Mouse (Mus musculus) regulatory T cell (primary cell): ENCODE results near the gene Fus.
"Not testable (repeated sequence)": the region's sequence is repeated elsewhere in the genome, so short reads cannot be mapped to it uniquely, and the experiment has no call there.

Experiments used
- in situ Hi-C: fragments of 300-600 bp; cut with MboI, MseI; formaldehyde crosslinking; loops from one replicate; pipeline ENCODE4 v1.15.1; 2025; ENCODE audit warnings: high pct_unique_total_duplicates

Fus gene

DNA sequence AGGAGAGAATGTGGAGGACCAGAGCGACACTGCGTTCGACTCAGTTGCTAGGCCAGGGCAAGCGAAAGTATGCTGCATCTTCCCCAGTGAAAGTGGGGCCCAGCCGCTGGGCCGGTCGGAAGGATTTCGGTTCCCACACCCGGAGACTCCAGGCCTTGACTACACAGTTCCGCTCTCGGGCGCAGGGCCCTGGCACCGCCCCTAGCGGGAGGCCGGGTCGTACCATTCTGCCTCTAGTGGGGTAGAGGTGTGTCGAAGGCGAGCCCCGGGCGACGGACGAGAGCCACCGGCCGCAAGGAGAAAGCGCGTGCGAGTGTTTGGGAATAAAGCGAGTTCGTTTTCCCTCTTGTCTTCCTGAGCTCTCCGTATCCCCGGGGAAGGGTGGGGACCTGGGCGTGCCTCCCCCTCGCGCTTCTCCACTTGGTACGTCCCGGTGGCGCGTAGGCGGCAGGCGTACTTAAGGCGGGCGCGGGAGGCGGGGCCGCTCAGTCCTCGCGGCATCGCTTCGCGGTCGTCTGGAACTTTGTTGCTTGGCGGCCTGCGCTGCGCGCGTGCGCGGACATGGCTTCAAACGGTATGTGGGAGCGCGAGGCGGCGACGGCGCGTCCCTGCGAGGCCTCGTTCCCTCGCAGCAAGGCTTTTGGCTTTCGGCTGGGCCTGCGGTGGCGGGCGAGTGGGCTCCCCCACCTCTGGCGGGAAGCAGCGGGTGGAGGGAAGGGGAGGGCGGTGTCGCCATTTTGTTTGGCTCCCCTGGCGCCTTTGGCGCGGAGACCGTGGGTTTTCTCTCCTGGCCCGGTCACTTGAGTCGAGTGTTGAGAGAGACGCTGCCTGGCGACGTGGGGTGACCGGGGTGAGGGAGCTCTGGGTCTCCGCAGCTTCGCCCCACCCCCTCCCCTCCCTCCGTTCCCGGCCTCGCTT lies at the start of gene Fus:
Fus (plus strand) TSS at position 454 of the 918 bp plus-strand sequence.
- in situ Hi-C loops = no loop called here

DNA sequence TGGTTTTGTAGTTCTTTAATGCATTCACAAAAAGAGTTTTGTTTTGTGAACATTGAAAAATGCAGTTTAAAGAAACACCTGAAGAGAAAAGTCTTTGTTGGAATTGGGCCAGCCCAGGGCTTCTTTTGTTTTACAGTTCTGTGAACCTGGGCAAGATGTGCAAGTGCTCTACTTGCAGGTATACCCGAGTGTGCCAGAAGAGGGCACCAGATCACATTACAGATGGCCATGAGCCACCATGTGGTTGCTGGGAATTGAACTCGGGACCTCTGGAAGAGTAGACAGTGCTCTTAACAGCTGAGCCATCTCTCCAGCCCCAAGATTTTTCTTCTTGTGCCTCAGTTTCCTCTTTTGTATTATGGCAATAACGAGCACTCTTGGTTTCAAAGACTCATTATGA lies 49.1 kb upstream of the Fus start:
- in situ Hi-C loops = no loop called here

DNA sequence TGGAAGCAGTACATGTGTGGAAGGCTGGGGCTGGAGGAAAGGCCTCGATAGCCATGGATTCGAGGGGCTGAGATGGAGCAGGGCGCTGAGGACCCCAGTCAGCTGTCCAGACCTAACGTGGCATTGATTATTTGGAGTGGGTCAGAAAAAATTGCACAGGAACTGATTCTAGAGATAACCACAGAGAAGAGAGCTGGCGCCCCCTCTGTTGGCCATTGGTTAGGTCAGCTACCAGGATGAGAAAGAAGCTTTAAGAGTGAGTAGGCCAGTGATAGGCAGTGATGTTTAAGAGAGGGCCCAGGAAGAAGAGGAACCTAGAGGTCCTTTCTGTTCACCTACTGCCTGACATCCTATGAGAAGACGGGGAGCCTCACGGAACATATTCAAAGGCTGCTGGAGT lies 48.0 kb upstream of the Fus start:
- in situ Hi-C loops = no loop called here

DNA sequence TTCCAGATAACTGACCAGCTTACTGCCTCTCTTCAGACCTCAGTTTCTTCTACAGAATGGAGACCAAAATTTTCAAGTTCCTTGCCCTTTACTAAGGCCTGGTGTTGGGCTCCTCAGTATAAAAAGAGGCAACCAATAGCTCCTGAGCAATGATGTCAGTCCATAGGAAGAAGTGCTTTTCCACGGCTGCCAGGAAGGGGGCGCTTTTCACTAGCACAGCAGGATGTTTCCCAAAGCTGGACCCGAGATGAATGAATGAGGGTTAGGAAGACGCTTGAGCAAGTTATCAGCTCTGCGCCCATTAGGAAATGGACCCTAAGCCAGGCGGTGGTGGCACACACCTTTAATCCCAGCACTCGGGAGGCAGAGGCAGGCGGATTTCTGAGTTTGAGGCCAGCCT lies 45.7 kb upstream of the Fus start:
- in situ Hi-C loops = no loop called here

DNA sequence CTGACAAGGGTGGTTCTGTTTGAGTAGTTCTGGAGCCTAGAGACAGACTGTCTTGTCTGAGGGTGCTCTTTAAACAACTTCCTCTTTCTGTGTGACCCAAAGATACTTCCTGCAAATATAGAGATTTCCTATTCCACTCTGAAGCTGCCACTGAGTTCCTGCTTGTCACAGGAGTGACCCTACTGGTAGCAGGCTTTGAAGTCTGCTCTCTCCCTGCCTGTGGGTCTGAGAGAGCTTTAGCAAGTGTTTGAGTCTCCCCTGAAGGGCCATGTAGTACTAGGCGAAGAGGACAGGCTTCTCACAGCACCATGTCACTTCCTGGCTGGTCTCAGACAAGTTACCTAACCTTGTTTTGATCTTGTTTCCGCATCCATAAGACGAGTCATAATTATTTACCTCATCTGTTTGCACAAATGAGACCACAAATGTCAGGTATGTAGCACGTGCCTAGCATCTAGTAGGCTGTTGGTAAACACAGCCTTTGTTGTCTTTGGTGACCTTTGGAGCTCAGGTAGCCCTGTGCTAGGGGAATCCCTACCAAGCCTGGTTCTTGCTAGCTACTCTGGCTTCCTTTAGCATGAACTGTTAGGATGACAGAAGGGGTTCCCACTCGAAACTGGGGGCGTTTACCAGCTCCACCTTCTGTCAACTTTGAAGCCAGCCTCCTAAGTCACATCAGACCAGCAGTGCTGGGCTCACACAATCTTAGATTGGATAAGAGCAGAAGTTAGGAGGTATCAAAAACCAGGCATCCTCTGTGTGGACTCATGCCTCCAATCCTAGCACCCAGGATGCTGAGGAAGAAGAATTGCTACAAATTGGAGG lies 44.6 kb upstream of the Fus start:
- in situ Hi-C loops = no loop called here

DNA sequence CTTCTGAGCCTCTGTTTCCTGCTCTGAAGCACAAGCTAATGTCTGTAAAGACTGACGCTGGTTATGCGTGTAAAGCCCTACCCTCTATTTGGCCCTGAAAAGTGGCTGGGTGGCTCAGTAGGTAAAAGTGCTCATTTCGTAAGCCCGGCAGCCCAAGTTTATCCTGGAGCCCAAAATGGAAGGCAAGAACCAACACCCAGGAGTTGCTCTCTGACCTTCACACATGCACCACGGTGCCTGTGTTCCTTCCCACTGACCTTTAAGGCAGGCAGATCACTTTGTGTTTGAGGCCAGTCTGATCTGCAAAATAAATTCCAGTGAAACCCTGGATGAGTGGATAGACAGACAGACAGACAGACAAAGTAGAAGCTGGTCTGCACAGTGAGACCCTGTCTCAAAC lies 43.5 kb upstream of the Fus start:
- in situ Hi-C loops = no loop called here

DNA sequence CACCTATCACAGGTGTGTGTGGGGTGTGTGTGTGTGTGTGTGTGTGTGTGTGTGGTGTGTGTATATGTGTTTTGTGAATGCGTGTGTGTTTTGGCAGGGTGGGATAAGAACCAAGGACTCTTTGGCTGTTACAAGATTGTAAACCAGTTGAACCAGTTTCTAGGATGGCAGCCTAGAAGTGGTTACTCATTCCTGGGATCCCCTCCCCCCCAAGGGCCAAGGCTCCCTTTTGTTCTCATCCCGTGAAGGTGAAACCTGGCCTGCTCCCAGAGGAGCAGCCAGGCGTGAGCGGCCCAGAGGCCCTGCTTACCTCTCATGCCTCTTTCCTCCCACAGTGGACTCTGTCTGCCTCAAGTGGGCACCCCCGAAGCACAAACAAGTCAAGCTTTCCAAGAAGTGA lies 42.0 kb upstream of the Fus start:
- in situ Hi-C loops = no loop called here

DNA sequence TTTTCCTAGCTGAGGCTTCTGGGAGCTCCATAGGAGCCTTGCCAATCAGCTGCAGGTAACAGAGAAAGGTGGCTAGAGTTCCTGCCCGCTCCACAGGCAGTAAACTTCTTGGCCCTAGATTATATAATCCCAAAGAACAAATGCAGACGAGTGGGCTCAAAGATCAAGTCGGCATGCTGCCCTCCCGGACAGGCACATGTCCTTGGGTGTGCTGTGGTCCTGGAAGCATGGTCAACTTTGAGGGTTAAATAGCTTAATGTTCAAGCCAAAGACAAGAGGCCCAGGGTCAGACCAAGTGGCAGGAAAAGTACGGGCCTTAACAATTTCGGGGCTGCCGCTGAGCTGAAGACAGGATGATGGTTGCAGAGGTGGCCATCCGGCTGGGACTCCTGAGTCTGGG lies 41.2 kb upstream of the Fus start:
- in situ Hi-C loops = no loop called here

DNA sequence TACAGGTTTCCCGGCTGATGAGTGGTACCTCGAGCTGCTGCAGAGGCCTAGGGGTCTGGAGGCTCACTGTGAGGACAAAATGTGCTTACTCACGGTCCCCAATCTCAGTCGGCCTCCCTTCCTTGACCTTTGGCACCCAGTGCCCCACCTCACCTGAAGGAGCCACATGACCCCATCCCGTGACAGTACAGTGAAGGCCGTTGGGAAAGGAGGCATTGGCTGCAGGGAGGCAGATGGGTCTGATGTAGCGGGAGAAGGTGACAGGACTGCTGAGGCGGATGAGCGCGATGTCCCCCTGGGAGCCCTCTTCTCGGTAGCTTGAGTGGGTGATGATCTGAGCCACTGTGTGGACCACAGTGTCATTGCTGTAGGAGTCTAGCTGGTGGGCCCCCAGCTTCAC lies 40.4 kb upstream of the Fus start:
- in situ Hi-C loops = no loop called here

DNA sequence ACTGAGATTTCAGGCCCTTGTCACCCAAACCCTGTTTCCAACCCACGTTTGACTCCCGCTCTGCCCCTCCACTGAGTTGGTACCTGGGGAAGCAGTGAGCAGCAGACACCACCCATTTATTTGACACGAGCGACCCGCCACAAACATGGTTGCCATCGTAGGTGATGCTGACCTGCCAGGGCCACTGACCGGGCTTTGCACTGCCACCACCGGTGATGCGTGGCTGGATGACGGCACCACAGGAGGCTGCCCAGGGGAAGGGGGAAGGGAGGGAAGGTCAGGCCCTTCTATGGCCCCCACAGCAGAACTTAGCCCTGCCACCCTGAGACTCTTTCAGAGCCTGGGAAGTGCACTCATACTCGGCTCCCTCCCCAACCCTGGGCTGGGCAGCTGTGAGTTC lies 39.5 kb upstream of the Fus start:
- in situ Hi-C loops = no loop called here

DNA sequence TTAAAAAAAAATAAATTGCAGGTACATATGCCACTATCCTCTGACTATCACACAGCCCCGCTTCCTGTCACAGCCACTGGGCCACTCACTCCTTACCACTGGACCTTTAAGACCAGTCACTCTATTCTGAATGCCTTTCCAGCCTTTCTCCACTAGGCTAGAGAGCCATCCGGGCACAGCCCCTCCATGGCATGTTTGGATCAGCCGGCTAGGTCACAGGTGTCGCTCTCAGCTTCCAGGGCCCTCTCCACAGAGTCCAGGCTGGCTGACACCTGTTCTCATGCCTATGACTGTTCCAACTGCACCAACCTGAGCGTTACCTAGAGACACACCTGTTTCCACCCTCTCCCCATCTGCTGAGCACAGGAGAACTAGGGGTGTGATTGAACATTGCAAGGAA lies 38.7 kb upstream of the Fus start:
- in situ Hi-C loops = no loop called here

DNA sequence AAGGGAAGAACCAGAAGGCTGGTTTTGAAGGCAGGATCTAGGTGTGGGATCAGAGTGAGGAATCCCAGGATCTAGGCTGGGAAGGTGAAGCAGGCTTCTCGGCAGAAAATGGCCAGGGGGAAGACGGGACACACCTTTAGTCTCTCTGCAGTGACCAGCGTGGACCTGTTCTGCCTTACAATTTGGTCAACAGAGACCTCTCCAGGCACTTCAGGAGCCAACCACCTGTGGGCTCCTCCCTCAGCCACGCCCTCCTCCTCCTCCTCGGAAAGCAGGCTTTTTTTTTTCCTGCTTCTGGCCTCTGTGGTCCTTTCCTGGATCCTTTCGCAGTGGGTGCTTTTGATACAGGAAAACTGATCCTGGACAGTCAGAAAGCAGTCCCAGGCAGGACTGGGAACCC lies 37.3 kb upstream of the Fus start, which contains the start of gene Prss8:
Prss8 (minus strand) TSS at position 182 of the 400 bp plus-strand sequence.
- in situ Hi-C loops = no loop called here

DNA sequence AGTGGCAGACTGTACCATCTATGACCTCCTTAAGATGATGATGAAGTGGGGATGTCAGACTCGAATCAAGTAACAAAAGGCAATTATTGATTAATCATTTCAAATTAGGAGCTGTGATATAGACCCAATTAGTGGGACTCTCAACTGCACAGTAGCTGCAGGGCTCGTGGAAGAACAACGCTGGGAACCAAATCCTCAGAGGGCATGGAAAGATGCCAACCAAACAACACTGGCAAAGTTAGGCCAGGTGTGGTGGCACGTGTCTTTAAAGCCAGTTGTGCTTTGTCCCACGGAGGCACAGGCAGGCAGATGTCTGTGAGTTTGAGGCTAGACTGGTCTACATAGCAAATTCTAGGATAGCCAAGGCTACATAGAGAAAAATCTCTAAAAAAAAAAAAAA lies 36.6 kb upstream of the Fus start:
- in situ Hi-C loops = no loop called here

DNA sequence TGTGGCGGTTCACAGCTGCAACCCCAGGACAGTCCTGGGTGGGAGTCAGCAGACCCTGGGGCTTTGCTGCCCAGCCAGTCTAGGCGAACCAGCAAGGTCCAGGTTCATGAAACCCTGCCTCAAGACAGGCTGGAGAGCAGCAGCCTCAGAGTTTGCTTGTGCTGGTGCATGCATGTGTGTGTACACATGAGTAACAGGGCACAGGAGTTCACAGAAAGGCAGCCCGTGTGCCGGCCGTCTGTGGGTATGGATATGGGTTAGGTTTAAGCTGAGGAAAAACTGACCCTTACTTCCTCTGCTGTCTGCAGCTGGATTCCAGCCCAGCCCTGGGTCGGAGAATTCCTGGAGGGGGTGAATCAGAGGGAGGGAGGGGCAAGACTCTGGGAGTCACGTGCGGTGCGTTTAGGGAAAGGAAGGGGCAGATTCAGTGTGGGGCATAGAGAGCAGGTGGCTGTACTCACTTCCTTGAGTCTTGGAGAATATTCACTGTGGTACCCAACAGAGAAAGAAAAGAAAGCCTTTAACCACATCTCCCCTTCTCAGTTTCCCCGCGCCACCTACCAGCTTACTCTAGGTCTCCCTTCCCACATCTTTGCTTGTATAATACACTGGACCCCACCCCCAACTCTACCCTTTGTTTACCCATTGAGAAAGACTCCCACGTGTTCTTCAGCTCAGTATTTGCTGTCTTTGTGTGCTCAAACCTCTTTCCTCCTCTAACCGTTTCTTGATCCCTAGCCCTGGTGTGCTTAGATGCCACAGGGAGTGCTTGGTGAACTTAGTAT lies 35.7 kb upstream of the Fus start:
- in situ Hi-C loops = no loop called here

DNA sequence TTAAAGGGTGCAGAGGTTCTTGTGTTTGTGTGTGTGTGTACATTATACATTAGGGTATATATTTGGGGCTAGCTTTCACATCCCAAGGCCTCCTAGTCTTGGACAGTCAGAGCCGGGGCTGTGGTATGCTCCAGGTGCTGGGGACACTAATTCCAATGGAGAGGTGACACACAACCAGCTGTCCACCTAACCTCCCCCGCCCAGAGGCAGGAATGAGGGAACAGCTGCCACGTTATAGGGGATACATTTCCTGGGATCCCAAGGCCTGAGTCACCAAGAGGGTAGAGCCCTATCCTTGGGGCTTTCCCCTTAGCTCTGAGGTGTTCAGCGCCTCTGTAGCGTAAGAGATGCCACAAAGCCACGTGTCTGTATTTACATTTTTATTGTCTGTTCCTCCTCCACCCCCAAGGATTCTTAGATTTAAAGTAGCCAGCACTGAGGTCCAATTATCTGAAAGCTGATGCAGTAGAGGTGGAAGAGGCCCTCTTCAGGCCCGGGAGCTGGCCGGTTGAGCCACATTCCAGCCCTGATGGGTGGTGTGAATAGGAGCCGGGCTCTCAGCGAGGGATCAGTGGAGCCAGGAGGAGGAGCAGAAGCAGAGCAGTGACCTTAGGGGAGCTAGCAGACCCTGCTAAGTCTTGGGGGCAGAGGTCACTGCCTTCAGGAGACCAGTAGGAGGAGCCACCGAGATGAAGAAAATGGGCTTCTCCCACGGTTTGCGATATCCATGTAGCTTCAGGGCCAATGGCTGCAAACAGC lies 34.8 kb upstream of the Fus start:
- in situ Hi-C loops = no loop called here

DNA sequence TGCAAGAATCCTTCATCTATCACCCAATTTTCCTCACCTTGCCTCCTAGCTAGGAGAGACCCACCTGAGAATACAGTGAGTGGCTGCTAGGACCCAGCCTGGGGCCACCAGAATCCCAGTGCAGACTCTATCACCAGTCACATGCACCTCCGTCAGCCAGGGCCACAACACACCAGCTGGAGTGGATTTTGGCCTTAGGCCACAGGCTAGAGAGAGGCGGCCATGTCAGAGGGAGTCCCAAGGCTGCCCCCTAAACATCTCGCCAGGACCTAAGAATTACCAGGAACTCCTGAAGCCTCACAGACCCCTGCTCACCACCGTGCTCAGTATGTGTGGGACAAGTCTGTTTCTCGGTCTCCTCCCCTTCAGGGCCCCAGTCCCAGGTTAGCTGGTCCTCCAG lies 33.2 kb upstream of the Fus start:
- in situ Hi-C loops = no loop called here

DNA sequence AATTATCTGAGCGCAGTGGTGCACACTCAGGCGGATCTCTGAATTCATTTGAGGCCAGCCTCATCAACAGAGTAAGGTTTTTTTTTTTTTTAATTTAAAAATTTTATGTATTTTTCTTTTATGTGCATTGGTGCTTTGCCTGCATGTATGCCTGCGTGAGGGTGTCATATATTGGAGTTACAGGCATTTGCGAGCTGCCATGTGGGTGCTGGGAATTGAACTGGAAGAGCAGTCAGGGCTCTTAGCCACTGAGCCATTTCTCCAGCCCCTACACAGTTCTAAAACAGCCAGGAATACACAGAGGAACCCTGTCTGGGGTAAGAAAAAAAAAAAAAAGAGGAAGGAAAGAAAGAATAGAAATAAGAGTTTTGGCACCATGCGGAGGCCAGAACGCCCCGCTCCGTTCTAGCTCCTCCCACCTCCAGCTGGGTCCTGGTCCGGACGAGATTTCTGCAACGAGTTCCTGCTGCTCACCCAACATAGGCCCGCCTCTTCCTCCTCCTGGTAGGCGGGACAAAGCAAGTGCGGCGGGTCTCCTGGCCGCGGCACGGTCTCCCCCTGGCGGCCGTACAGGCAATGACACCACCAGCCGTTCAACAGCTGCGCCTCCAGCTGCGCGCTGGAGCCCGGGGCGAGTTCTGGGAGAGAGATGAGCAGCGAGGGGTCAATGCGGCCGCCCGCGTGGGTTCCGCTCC lies 32.1 kb upstream of the Fus start:
- in situ Hi-C loops = no loop called here

DNA sequence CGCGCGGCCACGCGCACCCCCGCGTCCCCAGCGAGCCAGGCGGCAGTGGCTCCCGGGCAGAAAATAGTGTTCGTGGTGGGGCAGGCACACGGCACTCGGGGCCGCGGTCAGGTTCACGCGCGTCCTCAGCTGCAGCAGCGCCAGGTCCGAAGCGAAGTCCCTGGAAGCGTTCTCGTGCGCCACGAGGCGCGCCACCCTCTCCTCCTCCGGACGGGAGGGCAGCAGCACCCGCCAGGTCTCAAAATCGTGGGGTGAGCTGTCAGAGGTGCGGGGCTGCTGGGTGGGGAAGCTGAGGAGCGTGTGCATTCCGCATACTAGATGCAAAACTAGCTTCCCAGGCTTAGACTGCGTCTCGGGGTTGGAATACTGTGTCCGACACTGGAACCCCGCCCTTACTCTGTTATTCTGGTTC lies 31.5 kb upstream of the Fus start:
- in situ Hi-C loops = no loop called here

DNA sequence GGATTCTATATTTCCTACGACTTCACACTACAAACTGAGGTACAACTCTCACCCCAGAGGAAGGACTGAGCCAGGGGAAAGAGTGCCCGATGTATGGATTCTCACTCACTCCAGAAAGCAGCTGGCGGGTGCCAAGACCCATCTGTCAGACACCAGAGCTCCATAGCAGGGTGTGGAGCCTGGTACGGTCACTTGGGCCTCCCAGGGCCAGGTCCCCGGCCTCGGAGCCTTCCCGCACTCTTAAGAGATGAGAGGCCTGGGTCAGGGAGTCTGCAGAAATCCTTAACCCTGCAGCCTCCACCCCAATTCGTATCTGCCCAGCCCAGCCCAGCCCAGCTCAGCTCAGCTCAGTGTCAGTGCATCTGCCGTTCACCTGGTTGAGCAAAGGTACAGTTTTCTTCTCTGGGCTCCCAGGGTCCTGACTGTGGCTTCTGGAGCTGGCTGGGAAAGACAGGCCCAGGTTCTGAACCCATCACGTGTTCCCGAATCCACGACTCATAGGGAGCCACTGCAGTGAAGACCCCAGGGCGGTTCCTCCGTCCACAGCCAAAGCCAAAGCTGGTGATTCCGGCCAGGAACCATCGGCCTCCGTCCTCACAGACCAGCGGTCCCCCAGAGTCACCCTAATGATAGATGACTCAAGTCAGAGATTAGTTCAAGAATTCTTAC lies 30.9 kb upstream of the Fus start:
- in situ Hi-C loops = no loop called here

DNA sequence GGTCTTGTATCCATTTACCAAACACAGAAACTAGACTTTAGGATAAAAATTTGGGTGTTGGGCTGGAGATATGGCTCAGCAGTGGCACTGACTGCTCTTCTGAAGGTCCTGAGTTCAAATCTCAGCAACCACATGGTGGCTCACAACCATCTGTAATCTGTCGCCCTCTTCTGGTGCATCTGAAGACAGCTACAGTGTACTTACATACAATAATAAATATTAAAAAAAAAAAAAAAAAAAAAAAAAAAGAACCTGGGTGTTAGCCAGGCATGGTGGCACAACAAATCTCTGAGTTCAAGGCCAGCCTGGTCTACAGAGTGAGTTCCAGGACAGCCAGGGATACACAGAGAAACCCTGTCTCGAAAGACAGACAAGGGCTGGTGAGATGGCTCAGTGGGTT lies 25.2 kb upstream of the Fus start:
- in situ Hi-C loops = not testable (repeated sequence)
